Mouse (Mus musculus) NIH3T3 (cell line): Measurements from ENCODE around the gene Bicc1.
A peak's percentile ranks its signal among the peaks of the same experiment; 100 is the strongest.

Experiments
- DNase-seq: peaks from one replicate; pipeline ENCODE4 v3.0.0-alpha.2; 2012; ENCODE audit warnings: low read depth

Bicc1 gene

GRCm38 (mm10) chr10:71159676-71160235 lies at the start of gene Bicc1:
TSS of gene Bicc1 (minus strand) at chr10:71159700.
- peak; percentile 81 for DNase-seq

GRCm38 (mm10) chr10:71201512-71201911 lies 42.0 kb upstream of the Bicc1 start:
- no peak for DNase-seq

- DNase-seq, result peak; percentile 33
Observed at GRCm38 (mm10) chr10:71200964-71201363, 41.5 kb upstream of the Bicc1 start.

- peak; percentile 55 for DNase-seq
Observed at GRCm38 (mm10) chr10:71198676-71199075, 39.2 kb upstream of the Bicc1 start.

GRCm38 (mm10) chr10:71197036-71197785 lies 37.7 kb upstream of the Bicc1 start:
- DNase-seq, result no peak

GRCm38 (mm10) chr10:71195501-71195900 lies 36.0 kb upstream of the Bicc1 start:
- DNase-seq, result no peak

- no peak for DNase-seq
Observed at GRCm38 (mm10) chr10:71194713-71195112, 35.2 kb upstream of the Bicc1 start.

GRCm38 (mm10) chr10:71193319-71193718 lies 33.8 kb upstream of the Bicc1 start:
- DNase-seq, result no peak

- DNase-seq, result peak; percentile 81
Observed at GRCm38 (mm10) chr10:71192886-71193285, 33.4 kb upstream of the Bicc1 start.

GRCm38 (mm10) chr10:71188681-71189080 lies 29.2 kb upstream of the Bicc1 start:
- DNase-seq, result no peak

GRCm38 (mm10) chr10:71185059-71185458 lies 25.6 kb upstream of the Bicc1 start:
- peak; percentile 88 for DNase-seq

- DNase-seq, result peak; percentile 62
Observed at GRCm38 (mm10) chr10:71183339-71184031, 24.0 kb upstream of the Bicc1 start.

- DNase-seq, result no peak
Observed at GRCm38 (mm10) chr10:71181931-71182330, 22.4 kb upstream of the Bicc1 start.

GRCm38 (mm10) chr10:71181091-71181490 lies 21.6 kb upstream of the Bicc1 start:
- DNase-seq, result no peak

GRCm38 (mm10) chr10:71180057-71180456 lies 20.6 kb upstream of the Bicc1 start:
- DNase-seq, result no peak

- no peak for DNase-seq
Observed at GRCm38 (mm10) chr10:71177201-71177600, 17.7 kb upstream of the Bicc1 start.

- no peak for DNase-seq
Observed at GRCm38 (mm10) chr10:71176341-71176740, 16.8 kb upstream of the Bicc1 start.

GRCm38 (mm10) chr10:71175280-71175679 lies 15.8 kb upstream of the Bicc1 start:
- no peak for DNase-seq

- no peak for DNase-seq
Observed at GRCm38 (mm10) chr10:71171414-71171813, 11.9 kb upstream of the Bicc1 start.

GRCm38 (mm10) chr10:71170771-71171170 lies 11.3 kb upstream of the Bicc1 start:
- DNase-seq, result no peak

- DNase-seq, result no peak
Observed at GRCm38 (mm10) chr10:71169811-71170210, 10.3 kb upstream of the Bicc1 start.

- no peak for DNase-seq
Observed at GRCm38 (mm10) chr10:71169171-71169570, 9.7 kb upstream of the Bicc1 start.

- DNase-seq, result no peak
Observed at GRCm38 (mm10) chr10:71160449-71160848, 949 bp upstream of the Bicc1 start.
